Mouse (Mus musculus) midbrain, embryonic 11.5 days (tissue): ENCODE results near the gene Tfdp1. TPM values are rescaled to one million over a fixed set of nuclear protein-coding genes. Genes with fewer than 3 reads are reported as not detected.

ENCODE experiments used
- ATAC-seq: fragments of 200-750 bp; cut with Nextera tagmentation; 2 replicates; pipeline ENCODE4 v1.8.0; 2017; ENCODE audit warnings: moderate TSS enrichment, moderate library complexity; ENCODE audit not compliant: low FRiP score
- DNase-seq: peaks from one replicate; pipeline ENCODE4 v3.0.0; 2015; ENCODE audit warnings: low spot score; ENCODE audit errors: missing footprints
- H3K27ac ChIP-seq: fragments of 300-500 bp; sonication (generic); 2 replicates; pipeline ENCODE4 v1.5.1; 2014; ENCODE audit warnings: low read depth, low read length
- H3K27me3 ChIP-seq: fragments of 300-500 bp; sonication (generic); 2 replicates; pipeline ENCODE4 v1.6.1; 2014; ENCODE audit warnings: mild to moderate bottlenecking, low read length, moderate library complexity, mixed read lengths; ENCODE audit not compliant: control insufficient read depth, insufficient read depth
- H3K36me3 ChIP-seq: fragments of 300-500 bp; sonication (generic); 2 replicates; pipeline ENCODE4 v1.6.1; 2014; ENCODE audit warnings: mild to moderate bottlenecking, low read length, moderate library complexity, mixed read lengths; ENCODE audit not compliant: control insufficient read depth, insufficient read depth
- H3K4me1 ChIP-seq: fragments of 300-500 bp; sonication (generic); 2 replicates; pipeline ENCODE4 v1.6.1; 2014; ENCODE audit warnings: low read length; ENCODE audit not compliant: control insufficient read depth, insufficient read depth
- H3K4me2 ChIP-seq: fragments of 300-500 bp; sonication (generic); 2 replicates; pipeline ENCODE4 v1.6.1; 2014; ENCODE audit warnings: mild to moderate bottlenecking, moderate library complexity
- H3K4me3 ChIP-seq: fragments of 300-500 bp; sonication (generic); 2 replicates; pipeline ENCODE4 v1.5.1; 2014; ENCODE audit warnings: low read depth, low read length
- H3K9ac ChIP-seq: fragments of 300-500 bp; sonication (generic); 2 replicates; pipeline ENCODE4 v1.6.1; 2014; ENCODE audit warnings: low read length
- H3K9me3 ChIP-seq: fragments of 300-500 bp; sonication (generic); 2 replicates; pipeline ENCODE4 v1.6.1; 2016; ENCODE audit warnings: low read length; ENCODE audit not compliant: control insufficient read depth
- WGBS: fragments of 180-500 bp; shearing (Covaris S2); extraction: QIAGEN DNeasy Blood & Tissue Kit; methylation state at CpG from one replicate; pipeline ENCODE4 v1.1.7; 2014; 5-methylcytosine and 5-hydroxymethylcytosine counted together
- polyA plus RNA-seq: library from polyadenylated mRNA; unstranded; fragments of >200 nt; fragmentation: Nextera tagmentation; extraction: Ambion mirVana; gene quantifications from 2 replicates; pipeline ENCODE4 v1.2.1, GENCODE M21; 2014

Gene Tfdp1
- polyA plus RNA-seq, 1 experiment from 2014 or later: 215 TPM

GRCm38 (mm10) chr8:13342340-13342739 lies 3.8 kb downstream of the Tfdp1 start:
- 80% methylated on average over 2 of the region's 2 CpGs for WGBS
- Histone ChIP-seq H3K4me1 (peaks cover 12% of the 10 kb centered on the region), H3K9ac (no peak overlapping the region; the same call in 1 of the 2 replicates), H3K36me3 (peaks cover 33% of the 10 kb centered on the region), H3K4me3 (no peak overlapping the region), H3K9me3 (no peaks in the 10 kb centered on the region), H3K27me3 (no peaks in the 10 kb centered on the region), H3K4me2 (no peak overlapping the region), H3K27ac (no peak overlapping the region)
- ATAC-seq (no peak), DNase-seq (peak; percentile 59)

GRCm38 (mm10) chr8:13343134-13343533 lies 4.6 kb downstream of the Tfdp1 start:
- no peaks in the 10 kb centered on the region for H3K9me3 ChIP-seq
- H3K27ac ChIP-seq: no peak overlapping the region
- no peak overlapping the region for H3K4me2 ChIP-seq
- DNase-seq (no peak), ATAC-seq (no peak)
- WGBS: 98% methylated on average over 4 of the region's 4 CpGs
- peaks cover 10% of the 10 kb centered on the region for H3K4me1 ChIP-seq
- no peaks in the 10 kb centered on the region for H3K27me3 ChIP-seq
- H3K4me3 ChIP-seq: no peak overlapping the region
- H3K36me3 ChIP-seq: peaks cover 36% of the 10 kb centered on the region
- H3K9ac ChIP-seq: no peak overlapping the region

GRCm38 (mm10) chr8:13350052-13350451 lies 11.5 kb downstream of the Tfdp1 start:
- Histone ChIP-seq H3K36me3 (peaks cover 39% of the 10 kb centered on the region; the same call in 1 of the 2 replicates), H3K9ac (no peak overlapping the region), H3K27ac (no peak overlapping the region), H3K4me3 (no peak overlapping the region), H3K27me3 (no peaks in the 10 kb centered on the region), H3K4me2 (no peak overlapping the region), H3K4me1 (no peaks in the 10 kb centered on the region), H3K9me3 (no peaks in the 10 kb centered on the region)
- ATAC-seq: no peak
- 91% methylated on average over 7 of the region's 7 CpGs for WGBS
- no peak for DNase-seq

GRCm38 (mm10) chr8:13351593-13351992 lies 13.0 kb downstream of the Tfdp1 start:
- H3K9me3 ChIP-seq: no peaks in the 10 kb centered on the region
- no peak overlapping the region for H3K27ac ChIP-seq
- H3K4me1 ChIP-seq: no peaks in the 10 kb centered on the region
- H3K36me3 ChIP-seq: peaks cover 37% of the 10 kb centered on the region
- H3K4me2 ChIP-seq: no peak overlapping the region
- H3K27me3 ChIP-seq: no peaks in the 10 kb centered on the region
- WGBS: 87% methylated on average over 5 of the region's 5 CpGs
- ATAC-seq (no peak), DNase-seq (no peak)
- H3K4me3 ChIP-seq: no peak overlapping the region
- H3K9ac ChIP-seq: no peak overlapping the region

GRCm38 (mm10) chr8:13352601-13353000 lies 14.1 kb downstream of the Tfdp1 start:
- no peaks in the 10 kb centered on the region for H3K4me1 ChIP-seq
- H3K27ac ChIP-seq: no peak overlapping the region
- no peak overlapping the region for H3K4me3 ChIP-seq
- H3K9ac ChIP-seq: no peak overlapping the region
- no peaks in the 10 kb centered on the region for H3K27me3 ChIP-seq
- ATAC-seq (no peak), DNase-seq (no peak)
- WGBS: 93% methylated on average over 8 of the region's 8 CpGs
- H3K36me3 ChIP-seq: peaks cover 38% of the 10 kb centered on the region
- H3K4me2 ChIP-seq: no peak overlapping the region
- no peaks in the 10 kb centered on the region for H3K9me3 ChIP-seq

GRCm38 (mm10) chr8:13353155-13353833 lies 14.7 kb downstream of the Tfdp1 start:
- no peak overlapping the region for H3K4me3 ChIP-seq
- no peaks in the 10 kb centered on the region for H3K27me3 ChIP-seq
- ATAC-seq (no peak), DNase-seq (no peak)
- no peak overlapping the region for H3K27ac ChIP-seq
- WGBS: 81% methylated on average over 9 of the region's 9 CpGs
- H3K4me2 ChIP-seq: no peak overlapping the region
- H3K9me3 ChIP-seq: no peaks in the 10 kb centered on the region
- H3K4me1 ChIP-seq: no peaks in the 10 kb centered on the region
- peaks cover 34% of the 10 kb centered on the region for H3K36me3 ChIP-seq
- H3K9ac ChIP-seq: no peak overlapping the region

GRCm38 (mm10) chr8:13353883-13354282 lies 15.3 kb downstream of the Tfdp1 start:
- Histone ChIP-seq H3K9ac (no peak overlapping the region), H3K27ac (no peak overlapping the region), H3K4me1 (no peaks in the 10 kb centered on the region), H3K4me2 (no peak overlapping the region), H3K9me3 (no peaks in the 10 kb centered on the region), H3K27me3 (no peaks in the 10 kb centered on the region), H3K4me3 (no peak overlapping the region), H3K36me3 (peaks cover 33% of the 10 kb centered on the region)
- DNase-seq (no peak), ATAC-seq (no peak)
- WGBS: 83% methylated on average over 4 of the region's 4 CpGs

- no peaks in the 10 kb centered on the region for H3K9me3 ChIP-seq
- 92% methylated on average over 6 of the region's 6 CpGs for WGBS
- no peak overlapping the region for H3K4me3 ChIP-seq
- no peak overlapping the region for H3K9ac ChIP-seq
- no peak overlapping the region for H3K4me2 ChIP-seq
- H3K4me1 ChIP-seq: no peaks in the 10 kb centered on the region
- ATAC-seq (no peak), DNase-seq (no peak)
- H3K36me3 ChIP-seq: peaks cover 43% of the 10 kb centered on the region
- H3K27ac ChIP-seq: no peak overlapping the region
- H3K27me3 ChIP-seq: no peaks in the 10 kb centered on the region
Measured at GRCm38 (mm10) chr8:13356221-13356620, 17.7 kb downstream of the Tfdp1 start.

- WGBS: 89% methylated on average over 10 of the region's 10 CpGs
- ATAC-seq: no peak
Measured at GRCm38 (mm10) chr8:13356681-13357080, 18.1 kb downstream of the Tfdp1 start.

More at GRCm38 (mm10) chr8:13356681-13357080, 18.1 kb downstream of the Tfdp1 start:
- Histone ChIP-seq H3K27me3 (no peaks in the 10 kb centered on the region), H3K9ac (no peak overlapping the region), H3K4me1 (no peaks in the 10 kb centered on the region), H3K9me3 (0 out of 2 replicates have a peak, but pooled peaks cover 1% of the 10 kb centered on the region), H3K4me3 (no peak overlapping the region), H3K4me2 (no peak overlapping the region), H3K36me3 (peaks cover 45% of the 10 kb centered on the region), H3K27ac (no peak overlapping the region)
- DNase-seq: no peak
